Mouse (Mus musculus): ENCODE measurements at regions not wholly inside any gene's neighbourhood (a gene's known extent, or its start where the extent isn't known, plus 50 kb on each side); places are given as distances from the start of the nearest gene placed in this dataset.

GRCm38 (mm10) chr16:29718965-29719364, 139.8 kb downstream of the Opa1 start:
- Histone ChIP-seq H3K27me3 (ENCODE audit: control insufficient read depth, insufficient read depth, low read length) (no peaks in the 10 kb centered on the region), H3K79me2 (ENCODE audit: control insufficient read depth, insufficient read depth, low read length) (no peaks in the 10 kb centered on the region), H3K9ac (ENCODE audit: low read depth, low read length) (no peak overlapping the region), H3K36me3 (ENCODE audit: control insufficient read depth, insufficient read depth, low read length) (no peaks in the 10 kb centered on the region), H3K4me3 (ENCODE audit: insufficient read depth, low read depth, low read length) (no peak overlapping the region), H3K4me1 (ENCODE audit: control insufficient read depth, insufficient read depth, low read length) (no peaks in the 10 kb centered on the region), H3K27ac (replicated peaks; ENCODE audit: insufficient read depth, low read depth, low read length) (no peak overlapping the region)
- 78% methylated on average over 10 of the region's 10 CpGs for WGBS
- DNase-seq (ENCODE audit: extremely low read depth, low read depth, low spot score): no peak
- TF ChIP-seq CTCF (IDR thresholded peaks at IDR 0.05; ENCODE audit: low read depth, low read length) (no peak), POLR2A (IDR thresholded peaks at IDR 0.05; ENCODE audit: extremely low read depth, insufficient read depth, low read length) (no peak)

- no peaks in the 10 kb centered on the region for H3K27me3 ChIP-seq (ENCODE audit: control insufficient read depth, insufficient read depth, low read length)
- TF ChIP-seq CTCF (IDR thresholded peaks at IDR 0.05; ENCODE audit: low read depth, low read length) (no peak), POLR2A (IDR thresholded peaks at IDR 0.05; ENCODE audit: extremely low read depth, insufficient read depth, low read length) (no peak)
- WGBS: 92% methylated on average over 23 of the region's 23 CpGs
- no peak overlapping the region for H3K4me3 ChIP-seq (ENCODE audit: insufficient read depth, low read depth, low read length)
- H3K4me1 ChIP-seq (ENCODE audit: control insufficient read depth, insufficient read depth, low read length): no peaks in the 10 kb centered on the region
- H3K79me2 ChIP-seq (ENCODE audit: control insufficient read depth, insufficient read depth, low read length): no peaks in the 10 kb centered on the region
- DNase-seq (ENCODE audit: extremely low read depth, low read depth, low spot score): no peak
- H3K36me3 ChIP-seq (ENCODE audit: control insufficient read depth, insufficient read depth, low read length): no peaks in the 10 kb centered on the region
- no peak overlapping the region for H3K9ac ChIP-seq (ENCODE audit: low read depth, low read length)
- no peak overlapping the region for H3K27ac ChIP-seq (replicated peaks; ENCODE audit: insufficient read depth, low read depth, low read length)
Observed at GRCm38 (mm10) chr16:29719571-29720451, 140.7 kb downstream of the Opa1 start.

GRCm38 (mm10) chr16:29725153-29725552, 146.0 kb downstream of the Opa1 start:
- Histone ChIP-seq H3K79me2 (ENCODE audit: control insufficient read depth, insufficient read depth, low read length) (no peaks in the 10 kb centered on the region), H3K9ac (ENCODE audit: low read depth, low read length) (no peak overlapping the region), H3K36me3 (ENCODE audit: control insufficient read depth, insufficient read depth, low read length) (no peaks in the 10 kb centered on the region), H3K4me3 (ENCODE audit: insufficient read depth, low read depth, low read length) (no peak overlapping the region), H3K27me3 (ENCODE audit: control insufficient read depth, insufficient read depth, low read length) (no peaks in the 10 kb centered on the region), H3K4me1 (ENCODE audit: control insufficient read depth, insufficient read depth, low read length) (no peaks in the 10 kb centered on the region), H3K27ac (replicated peaks; ENCODE audit: insufficient read depth, low read depth, low read length) (no peak overlapping the region)
- TF ChIP-seq CTCF (IDR thresholded peaks at IDR 0.05; ENCODE audit: low read depth, low read length) (no peak), POLR2A (IDR thresholded peaks at IDR 0.05; ENCODE audit: extremely low read depth, insufficient read depth, low read length) (no peak)
- WGBS: 91% methylated on average over 5 of the region's 5 CpGs
- no peak for DNase-seq (ENCODE audit: extremely low read depth, low read depth, low spot score)

- 89% methylated on average over 4 of the region's 4 CpGs for WGBS
- H3K36me3 ChIP-seq (ENCODE audit: control insufficient read depth, insufficient read depth, low read length): no peaks in the 10 kb centered on the region
- H3K79me2 ChIP-seq (ENCODE audit: control insufficient read depth, insufficient read depth, low read length): no peaks in the 10 kb centered on the region
- no peak overlapping the region for H3K4me3 ChIP-seq (ENCODE audit: insufficient read depth, low read depth, low read length)
- H3K27ac ChIP-seq (replicated peaks; ENCODE audit: insufficient read depth, low read depth, low read length): no peak overlapping the region
- DNase-seq (ENCODE audit: extremely low read depth, low read depth, low spot score): no peak
- TF ChIP-seq CTCF (IDR thresholded peaks at IDR 0.05; ENCODE audit: low read depth, low read length): no peak
- no peak for TF ChIP-seq POLR2A (IDR thresholded peaks at IDR 0.05; ENCODE audit: extremely low read depth, insufficient read depth, low read length)
- no peaks in the 10 kb centered on the region for H3K27me3 ChIP-seq (ENCODE audit: control insufficient read depth, insufficient read depth, low read length)
- H3K9ac ChIP-seq (ENCODE audit: low read depth, low read length): no peak overlapping the region
- no peaks in the 10 kb centered on the region for H3K4me1 ChIP-seq (ENCODE audit: control insufficient read depth, insufficient read depth, low read length)
Observed at GRCm38 (mm10) chr16:29725563-29725962, 146.4 kb downstream of the Opa1 start.

- TF ChIP-seq CTCF (IDR thresholded peaks at IDR 0.05; ENCODE audit: low read depth, low read length) (no peak), POLR2A (IDR thresholded peaks at IDR 0.05; ENCODE audit: extremely low read depth, insufficient read depth, low read length) (no peak)
- no peaks in the 10 kb centered on the region for H3K27me3 ChIP-seq (ENCODE audit: control insufficient read depth, insufficient read depth, low read length)
- H3K4me3 ChIP-seq (ENCODE audit: insufficient read depth, low read depth, low read length): no peak overlapping the region
- no peaks in the 10 kb centered on the region for H3K4me1 ChIP-seq (ENCODE audit: control insufficient read depth, insufficient read depth, low read length)
- no peaks in the 10 kb centered on the region for H3K36me3 ChIP-seq (ENCODE audit: control insufficient read depth, insufficient read depth, low read length)
- no peak overlapping the region for H3K9ac ChIP-seq (ENCODE audit: low read depth, low read length)
- no peaks in the 10 kb centered on the region for H3K79me2 ChIP-seq (ENCODE audit: control insufficient read depth, insufficient read depth, low read length)
- DNase-seq (ENCODE audit: extremely low read depth, low read depth, low spot score): no peak
- 87% methylated on average over 7 of the region's 7 CpGs for WGBS
- no peak overlapping the region for H3K27ac ChIP-seq (replicated peaks; ENCODE audit: insufficient read depth, low read depth, low read length)
Observed at GRCm38 (mm10) chr16:29727397-29727796, 148.3 kb downstream of the Opa1 start.
